Mouse (Mus musculus) kidney, postnatal 10 days (tissue): Measurements from ENCODE around the gene Phf2.

Experiments used
- DNase-seq: peaks from one replicate; pipeline ENCODE4 v3.0.0; 2021; ENCODE audit warnings: mixed read lengths

The Phf2 gene

DNA sequence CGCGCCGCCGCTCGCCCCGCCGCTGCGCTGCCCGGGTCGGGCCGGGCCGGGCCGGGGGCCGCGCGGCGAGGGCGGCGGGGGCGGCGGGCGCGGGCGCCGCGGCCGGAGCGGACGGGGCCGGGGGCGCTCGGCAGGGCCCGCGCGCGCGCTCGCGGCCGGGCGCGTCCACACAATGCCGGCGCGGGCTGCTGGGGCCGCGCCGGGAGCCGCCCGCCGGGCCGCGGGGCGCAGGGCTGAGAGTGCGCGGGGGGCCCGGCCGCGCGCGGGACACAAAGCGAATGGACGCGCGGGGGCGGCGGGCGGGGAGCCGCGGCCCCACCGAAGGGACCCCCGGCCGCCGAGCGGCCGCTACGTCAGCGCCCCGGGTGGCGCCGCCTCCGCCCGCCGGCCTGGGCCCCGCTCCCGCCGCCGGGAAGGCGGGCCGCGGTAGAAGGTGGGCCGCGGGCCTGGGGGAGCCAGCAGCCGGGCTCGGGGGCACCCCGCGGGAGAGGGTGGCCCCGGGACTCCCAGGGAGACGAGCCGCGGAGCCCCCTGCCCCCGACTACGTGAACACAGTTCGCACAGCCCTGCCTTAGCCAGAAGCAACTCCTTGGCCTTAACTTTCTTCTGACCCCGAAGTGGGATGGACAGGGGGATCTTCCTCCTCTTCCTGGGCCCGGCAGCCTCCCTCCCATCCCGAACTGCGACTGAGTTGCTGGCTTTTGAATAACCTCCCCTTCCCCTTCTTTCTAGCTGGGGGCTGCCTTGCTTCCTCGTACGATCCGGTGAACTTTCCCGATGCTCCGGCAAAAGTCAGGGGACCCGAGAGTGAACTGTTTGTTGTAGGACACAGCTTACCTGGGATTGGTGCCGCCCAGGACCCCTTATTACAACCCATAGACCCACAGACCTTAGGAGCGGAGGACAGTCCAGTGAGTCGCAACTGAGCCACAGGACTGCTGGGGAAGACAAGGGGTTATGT, at the start of gene Phf2:
Gene Phf2 (minus strand): TSS at position 349 of the 961 bp plus-strand sequence.
- peak; percentile 61 for DNase-seq

- no peak for DNase-seq
Observed at GRCm38 (mm10) chr13:48919756-48920415, 49.0 kb upstream of the Phf2 start.

GRCm38 (mm10) chr13:48917113-48917599, 46.2 kb upstream of the Phf2 start:
- DNase-seq, result no peak

GRCm38 (mm10) chr13:48913680-48914079, 42.8 kb upstream of the Phf2 start:
- peak; percentile 23 for DNase-seq

GRCm38 (mm10) chr13:48913141-48913540, 42.2 kb upstream of the Phf2 start:
- DNase-seq, result no peak

GRCm38 (mm10) chr13:48911426-48911825, 40.5 kb upstream of the Phf2 start:
- DNase-seq, result no peak

- no peak for DNase-seq
Observed at GRCm38 (mm10) chr13:48905458-48905857, 34.5 kb upstream of the Phf2 start.

DNA sequence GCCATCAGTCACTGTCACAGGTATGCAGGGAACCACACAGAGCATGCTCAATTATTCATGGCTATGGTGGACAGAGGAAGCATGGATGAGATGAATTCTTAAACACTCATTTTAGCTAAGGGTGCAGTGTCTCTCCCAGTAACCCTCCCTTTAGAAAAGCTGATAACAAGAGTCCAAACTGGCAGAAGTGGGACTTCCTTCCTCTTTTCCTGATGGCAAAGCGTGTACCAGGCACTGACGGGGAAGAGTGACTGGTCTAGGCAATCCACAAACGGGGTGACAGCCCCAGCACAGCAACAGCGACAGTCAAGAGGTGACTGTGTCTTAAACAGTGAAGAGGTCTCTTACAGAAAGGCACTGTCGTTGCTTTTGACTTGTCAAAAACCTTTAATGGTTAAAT, 24.5 kb upstream of the Phf2 start:
- no peak for DNase-seq

DNA sequence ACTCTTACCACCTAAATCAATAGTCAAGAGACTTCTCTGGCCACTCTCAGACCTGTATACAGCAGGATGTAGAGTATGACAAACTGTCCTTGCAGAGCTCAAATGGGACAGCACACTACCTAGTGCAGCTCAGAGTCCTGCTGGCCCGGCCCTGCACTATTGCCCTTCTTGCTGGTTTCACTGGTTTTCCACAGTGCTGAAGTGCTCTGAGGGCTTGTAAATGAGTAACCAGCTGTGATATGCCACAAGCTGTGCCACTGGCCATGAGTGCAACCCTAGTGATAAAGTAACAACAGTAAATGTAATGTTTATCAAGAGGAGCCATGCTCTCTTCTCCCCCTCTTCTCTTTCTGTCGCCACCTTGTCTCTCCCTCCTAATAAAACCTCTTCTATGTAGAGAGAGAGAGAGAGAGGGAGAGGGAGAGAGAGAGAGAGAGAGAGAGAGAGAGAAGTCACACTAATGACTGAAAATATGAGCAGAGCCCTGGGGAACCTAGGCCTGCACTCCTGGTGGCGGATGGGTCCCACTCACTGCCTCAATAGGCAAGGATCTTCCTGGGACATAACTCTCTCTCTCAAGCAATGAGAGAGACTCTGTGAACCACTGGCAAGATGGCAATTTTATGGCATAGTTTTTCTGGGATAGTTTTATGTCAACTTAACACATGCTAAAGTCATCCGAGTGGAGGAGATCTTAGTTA, 19.5 kb upstream of the Phf2 start:
- DNase-seq, result peak; percentile 48

GRCm38 (mm10) chr13:48878534-48878933, 7.6 kb upstream of the Phf2 start:
- peak; percentile 100 for DNase-seq

DNA sequence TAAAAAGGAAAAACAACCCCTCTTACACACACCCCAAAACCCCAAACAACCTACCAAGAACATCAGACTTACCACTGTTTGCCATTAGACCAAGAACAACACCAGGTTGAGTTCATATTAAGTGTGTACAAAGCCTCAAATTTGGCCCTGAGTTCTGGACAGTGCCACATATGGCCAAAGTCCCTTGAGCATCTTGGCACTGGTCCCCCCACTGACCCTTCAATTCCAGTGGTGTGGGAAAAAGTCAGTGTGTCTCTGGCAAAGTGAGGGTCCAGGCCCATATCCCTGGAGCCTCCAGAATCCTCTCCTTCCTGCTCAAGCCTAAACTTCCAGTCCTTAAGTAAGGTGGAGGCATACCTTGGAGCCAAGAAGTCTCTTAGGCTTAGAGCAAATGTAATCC, 6.9 kb upstream of the Phf2 start:
- DNase-seq, result no peak

- DNase-seq, result no peak
Observed at GRCm38 (mm10) chr13:48872726-48873125, 1.8 kb upstream of the Phf2 start.

DNA sequence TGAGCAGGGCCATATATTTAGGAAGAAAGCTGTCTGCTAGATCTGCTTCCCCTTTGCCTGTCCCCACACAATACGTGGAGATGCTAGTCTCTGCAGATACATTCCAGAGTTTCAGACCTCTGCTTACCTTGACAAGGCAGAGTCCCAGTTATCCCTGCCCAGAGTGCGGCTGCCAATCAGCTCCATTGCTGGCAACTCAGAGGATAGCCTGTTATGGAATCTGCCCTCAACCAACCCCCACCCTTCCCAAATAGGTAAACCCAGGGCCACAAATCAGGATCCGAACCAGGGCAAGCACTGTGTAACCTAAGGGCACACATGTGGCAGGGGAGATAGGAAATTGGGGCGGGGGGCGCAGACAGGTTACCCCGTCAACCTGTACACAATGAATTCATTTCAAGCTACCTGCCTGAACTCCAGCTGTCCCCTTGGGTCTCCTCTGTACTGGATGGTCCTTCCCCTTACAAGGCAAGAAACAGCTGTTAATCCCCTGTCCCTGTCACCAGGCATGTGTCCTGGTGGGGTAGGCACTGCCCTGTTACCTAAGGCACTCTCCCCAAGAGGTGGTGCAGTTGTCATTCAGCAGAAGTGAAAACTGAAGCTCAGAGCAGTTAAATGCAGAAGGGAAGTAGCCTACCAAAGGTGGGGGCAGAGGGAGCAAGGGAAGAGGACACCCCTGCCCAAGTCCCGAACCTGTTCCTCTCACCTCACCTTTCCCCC, 1.1 kb upstream of the Phf2 start:
- no peak for DNase-seq

- peak; percentile 70 for DNase-seq
Observed at GRCm38 (mm10) chr13:48869950-48870770, 759 bp downstream of the Phf2 start.

- DNase-seq, result no peak
Observed at GRCm38 (mm10) chr13:48869600-48869949, 1.3 kb downstream of the Phf2 start.

DNA sequence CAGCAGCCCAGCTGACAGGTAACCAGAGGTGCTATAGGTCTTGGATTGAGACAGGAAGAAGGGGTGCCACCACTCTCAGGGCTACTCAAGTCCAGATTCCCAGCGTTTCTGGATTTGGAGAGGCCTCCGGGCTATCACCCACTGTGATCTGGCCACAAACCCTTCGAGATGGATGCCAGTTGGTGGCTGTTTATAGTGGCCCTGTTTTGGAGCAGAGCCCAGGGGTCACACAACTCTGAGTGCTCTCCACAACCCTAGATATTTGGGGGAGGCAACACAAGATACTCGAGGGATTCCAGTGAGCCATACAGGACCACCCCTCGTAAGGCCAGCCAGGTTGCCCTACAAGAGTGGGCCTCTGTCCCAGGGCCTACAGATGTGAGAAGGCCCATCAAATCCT, 1.8 kb downstream of the Phf2 start:
- no peak for DNase-seq

DNA sequence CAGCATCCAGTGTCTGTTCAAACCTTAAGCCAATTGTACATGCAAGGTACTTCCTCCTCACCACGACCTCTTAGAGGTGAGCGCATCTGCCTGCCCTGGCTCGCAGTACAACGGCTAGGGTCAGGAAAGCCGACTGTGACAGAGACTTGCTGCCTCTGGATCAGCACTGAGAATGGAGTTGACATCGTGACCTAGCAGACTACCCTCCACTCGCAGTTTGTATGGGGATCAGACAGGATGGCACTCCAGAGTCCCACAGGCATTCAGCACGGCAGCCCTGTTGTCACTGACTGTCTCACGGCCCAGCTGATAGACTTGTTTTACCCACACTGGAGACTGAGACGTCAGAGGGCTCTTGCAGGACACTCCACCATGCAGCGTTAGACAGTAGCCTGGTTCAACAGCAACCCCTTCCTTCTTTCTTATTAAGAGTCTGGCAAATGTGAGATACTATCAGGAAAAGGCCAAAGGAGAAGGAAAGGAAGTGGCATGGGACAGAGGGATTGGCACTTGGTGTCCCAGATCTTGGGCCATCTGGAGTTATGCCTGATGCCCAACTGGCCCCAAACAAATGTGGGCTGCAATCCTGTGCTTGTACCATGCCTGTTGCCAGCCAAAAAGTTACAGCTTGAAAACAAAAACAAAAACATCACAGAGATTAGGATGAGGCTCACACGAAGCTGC, 6.1 kb downstream of the Phf2 start:
- no peak for DNase-seq

DNA sequence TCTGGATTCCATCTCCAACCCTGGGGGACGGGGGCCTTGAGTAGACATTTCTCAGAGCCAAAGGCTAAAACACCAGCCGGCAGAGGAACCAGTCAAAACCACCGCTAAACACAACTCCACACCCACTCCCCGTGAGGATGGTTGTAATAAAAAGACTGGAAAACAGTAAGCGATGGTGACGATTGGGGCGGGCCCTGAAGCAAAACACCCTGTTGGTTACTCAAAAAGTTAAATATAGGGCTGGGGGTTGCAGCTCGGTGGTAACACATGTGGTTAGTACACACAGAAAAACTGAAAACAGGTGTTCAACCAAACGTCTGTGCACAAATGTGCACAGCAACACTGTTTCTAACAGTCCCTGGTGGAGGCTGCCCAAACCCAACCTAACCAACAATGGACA, 7.4 kb downstream of the Phf2 start:
- DNase-seq, result no peak

DNA sequence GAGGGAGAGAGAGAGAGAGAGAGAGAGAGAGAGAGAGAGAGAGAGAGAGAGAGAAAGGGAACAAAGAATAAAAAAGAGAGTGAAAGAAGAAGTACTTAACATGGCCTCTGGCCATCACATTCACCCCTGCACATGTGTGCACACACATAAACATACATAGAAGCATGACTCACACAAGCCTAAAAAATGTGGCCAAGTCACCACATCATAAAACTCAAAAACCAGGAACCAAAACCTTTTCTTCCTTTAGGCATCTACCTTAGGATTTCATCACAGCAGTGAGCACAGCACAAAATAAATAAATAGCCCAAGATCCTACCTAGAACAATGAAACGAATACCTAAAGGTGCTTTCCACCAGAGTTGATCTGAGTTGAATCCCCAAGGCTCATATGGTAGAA, 9.0 kb downstream of the Phf2 start:
- no peak for DNase-seq

DNA sequence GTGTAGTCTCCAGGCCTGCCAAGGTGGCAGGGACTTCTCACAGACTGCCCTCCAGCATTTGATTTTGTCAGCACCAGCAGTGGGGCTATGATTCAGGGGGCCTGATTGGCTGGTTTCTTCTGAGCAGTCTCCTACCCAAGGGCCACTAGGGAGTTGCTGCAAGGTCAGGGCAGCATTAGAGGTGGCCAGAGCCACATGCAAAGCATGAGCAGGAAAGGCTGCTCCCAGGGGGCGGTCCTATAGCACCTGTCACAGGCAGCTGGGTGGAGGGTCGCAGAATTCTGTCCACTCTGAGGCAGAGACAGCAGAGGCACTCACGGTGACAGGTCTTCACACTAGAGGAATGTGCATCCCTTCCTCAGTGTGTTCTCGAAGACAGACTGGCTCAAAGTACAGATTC, 12.1 kb downstream of the Phf2 start:
- DNase-seq, result no peak

- DNase-seq, result no peak
Observed at GRCm38 (mm10) chr13:48858054-48858453, 12.9 kb downstream of the Phf2 start.
